Mouse (Mus musculus) CD8-positive naive resting alpha-beta T cell, adult 57 days (primary cell): ENCODE measurements around the gene Ibsp. TPM values are rescaled to one million over a fixed set of nuclear protein-coding genes. Genes with fewer than 3 reads are reported as not detected.

Source experiments
- total RNA-seq: library from RNA; stranded (reverse); gene quantifications from one replicate; pipeline ENCODE4 v1.2.4, GENCODE M21; 2023

The Ibsp gene
- total RNA-seq, result not detected

GRCm38 (mm10) chr5:104298994-104299393 lies at the start of gene Ibsp:
Gene Ibsp (plus strand): TSS chr5:104299171.

GRCm38 (mm10) chr5:104325029-104325428 lies 26.1 kb downstream of the Ibsp start, which contains the start of gene Mepe:
Gene Mepe (plus strand): TSS chr5:104325329.

Other genes starting within 250 kb of the Ibsp start
- not detected for gene Gm17660, start 221.6 kb upstream of the Ibsp start, total RNA-seq
- not detected for gene Sparcl1, start 185.4 kb upstream of the Ibsp start, total RNA-seq
- gene Dspp, start 128.5 kb upstream of the Ibsp start, total RNA-seq, result not detected
- not detected for gene Dmp1, start 96.6 kb upstream of the Ibsp start, total RNA-seq
- gene Mepe, start 26.2 kb downstream of the Ibsp start, total RNA-seq, result not detected
- not detected for gene Spp1, start 135.9 kb downstream of the Ibsp start, total RNA-seq
- 0.21 TPM for gene Pkd2, start 160.3 kb downstream of the Ibsp start, total RNA-seq
- gene BC005561, start 209.2 kb downstream of the Ibsp start, total RNA-seq, result 14.9 TPM